Mouse (Mus musculus) T-helper 17 cell (primary cell): ENCODE results near the gene Plagl2.

Experiments
- in situ Hi-C, 2 experiments: fragments of 300-600 bp; cut with MboI, MseI; formaldehyde crosslinking; loops; 1 replicate in 1 of 2; 2 replicates in 1 of 2; pipeline ENCODE4 v1.15.1; 2025; ENCODE audit warnings: high pct_unique_total_duplicates in 2 of 2

Plagl2 gene

GRCm38 (mm10) chr2:153198485-153198884 is 42.7 kb downstream of the Plagl2 start:
- in situ Hi-C loops, result no loop called here

- in situ Hi-C loops, result no loop called here
These were observed 47.0 kb downstream of the Plagl2 start for GRCm38 (mm10) chr2:153194255-153194654.

GRCm38 (mm10) chr2:153191242-153191641 is 50.0 kb downstream of the Plagl2 start:
- in situ Hi-C loops, result no loop called here

- in situ Hi-C loops, result no loop called here
These were observed 53.4 kb downstream of the Plagl2 start for GRCm38 (mm10) chr2:153187848-153188247.

GRCm38 (mm10) chr2:153186176-153186591 is 55.0 kb downstream of the Plagl2 start:
- in situ Hi-C loops, result no loop called here

- in situ Hi-C loops, result no loop called here
These were observed 61.3 kb downstream of the Plagl2 start for GRCm38 (mm10) chr2:153179961-153180360.

- in situ Hi-C loops, result no loop called here
These were observed 61.9 kb downstream of the Plagl2 start for GRCm38 (mm10) chr2:153179126-153179860.
